Mouse (Mus musculus): Measurements from ENCODE around the gene Plcb4. TPM values are rescaled to one million over a fixed set of nuclear protein-coding genes. Genes with fewer than 3 reads are reported as not detected.

Gene Plcb4
- polyA plus RNA-seq, 1 experiment from 2014 or later: 8.6 TPM

GRCm38 (mm10) chr2:135873146-135873545 lies 214.3 kb downstream of the Plcb4 start:
- H3K4me3 ChIP-seq (replicated peaks; ENCODE audit: low read depth, low read length): no peak overlapping the region
- no peaks in the 10 kb centered on the region for H3K27me3 ChIP-seq (ENCODE audit: insufficient read depth, low read length)
- H3K4me2 ChIP-seq (ENCODE audit: low read length): no peak overlapping the region
- no peaks in the 10 kb centered on the region for H3K4me1 ChIP-seq (replicated peaks; ENCODE audit: insufficient read depth, low read length)
- no peak overlapping the region for H3K9ac ChIP-seq (ENCODE audit: low read depth, low read length)
- H3K27ac ChIP-seq: no peak overlapping the region
- ATAC-seq (replicated peaks; ENCODE audit: low FRiP score, low read depth) (no peak), DNase-seq (ENCODE audit: low spot score) (no peak)
- WGBS: 88% methylated on average over 9 of the region's 9 CpGs
- TF ChIP-seq CTCF (IDR thresholded peaks at IDR 0.05; ENCODE audit: low read depth): no peak
- no peaks in the 10 kb centered on the region for H3K9me3 ChIP-seq (replicated peaks; ENCODE audit: low read length)
- no peaks in the 10 kb centered on the region for H3K36me3 ChIP-seq (ENCODE audit: insufficient read depth, low read length)

GRCm38 (mm10) chr2:135873761-135874160 lies 214.9 kb downstream of the Plcb4 start:
- Histone ChIP-seq H3K27ac (no peak overlapping the region), H3K9me3 (replicated peaks; ENCODE audit: low read length) (no peaks in the 10 kb centered on the region), H3K4me2 (ENCODE audit: low read length) (no peak overlapping the region), H3K27me3 (ENCODE audit: insufficient read depth, low read length) (no peaks in the 10 kb centered on the region), H3K4me1 (replicated peaks; ENCODE audit: insufficient read depth, low read length) (no peaks in the 10 kb centered on the region), H3K36me3 (ENCODE audit: insufficient read depth, low read length) (no peaks in the 10 kb centered on the region), H3K4me3 (replicated peaks; ENCODE audit: low read depth, low read length) (no peak overlapping the region), H3K9ac (ENCODE audit: low read depth, low read length) (no peak overlapping the region)
- ATAC-seq (replicated peaks; ENCODE audit: low FRiP score, low read depth) (no peak), DNase-seq (ENCODE audit: low spot score) (peak; percentile 56)
- 63% methylated on average over 2 of the region's 2 CpGs for WGBS
- no peak for TF ChIP-seq CTCF (IDR thresholded peaks at IDR 0.05; ENCODE audit: low read depth)

GRCm38 (mm10) chr2:135875549-135875948 lies 216.7 kb downstream of the Plcb4 start:
- H3K36me3 ChIP-seq (ENCODE audit: insufficient read depth, low read length): no peaks in the 10 kb centered on the region
- H3K4me2 ChIP-seq (ENCODE audit: low read length): no peak overlapping the region
- WGBS: 84% methylated on average over 6 of the region's 6 CpGs
- H3K9ac ChIP-seq (ENCODE audit: low read depth, low read length): no peak overlapping the region
- ATAC-seq (replicated peaks; ENCODE audit: low FRiP score, low read depth): no peak
- no peaks in the 10 kb centered on the region for H3K27me3 ChIP-seq (ENCODE audit: insufficient read depth, low read length)
- H3K27ac ChIP-seq: no peak overlapping the region
- no peak overlapping the region for H3K4me3 ChIP-seq (replicated peaks; ENCODE audit: low read depth, low read length)
- DNase-seq (ENCODE audit: low spot score): no peak
- no peak for TF ChIP-seq CTCF (IDR thresholded peaks at IDR 0.05; ENCODE audit: low read depth)
- H3K4me1 ChIP-seq (replicated peaks; ENCODE audit: insufficient read depth, low read length): no peaks in the 10 kb centered on the region
- H3K9me3 ChIP-seq (replicated peaks; ENCODE audit: low read length): no peaks in the 10 kb centered on the region

- no peak overlapping the region for H3K4me2 ChIP-seq (ENCODE audit: low read length)
- WGBS: 85% methylated on average over 7 of the region's 7 CpGs
- no peak overlapping the region for H3K9ac ChIP-seq (ENCODE audit: low read depth, low read length)
- no peaks in the 10 kb centered on the region for H3K9me3 ChIP-seq (replicated peaks; ENCODE audit: low read length)
- H3K27me3 ChIP-seq (ENCODE audit: insufficient read depth, low read length): no peaks in the 10 kb centered on the region
- no peaks in the 10 kb centered on the region for H3K36me3 ChIP-seq (ENCODE audit: insufficient read depth, low read length)
- ATAC-seq (replicated peaks; ENCODE audit: low FRiP score, low read depth) (no peak), DNase-seq (ENCODE audit: low spot score) (no peak)
- no peak overlapping the region for H3K4me3 ChIP-seq (replicated peaks; ENCODE audit: low read depth, low read length)
- no peak overlapping the region for H3K27ac ChIP-seq
- no peak for TF ChIP-seq CTCF (IDR thresholded peaks at IDR 0.05; ENCODE audit: low read depth)
- H3K4me1 ChIP-seq (replicated peaks; ENCODE audit: insufficient read depth, low read length): no peaks in the 10 kb centered on the region
Observed at GRCm38 (mm10) chr2:135879356-135879755, 220.5 kb downstream of the Plcb4 start.

GRCm38 (mm10) chr2:135880269-135880760 lies 221.5 kb downstream of the Plcb4 start:
- ATAC-seq (replicated peaks; ENCODE audit: low FRiP score, low read depth) (no peak), DNase-seq (ENCODE audit: low spot score) (peak; percentile 74)
- Histone ChIP-seq H3K4me3 (replicated peaks; ENCODE audit: low read depth, low read length) (no peak overlapping the region), H3K27ac (no peak overlapping the region), H3K4me2 (ENCODE audit: low read length) (no peak overlapping the region), H3K27me3 (ENCODE audit: insufficient read depth, low read length) (no peaks in the 10 kb centered on the region), H3K36me3 (ENCODE audit: insufficient read depth, low read length) (no peaks in the 10 kb centered on the region), H3K9ac (ENCODE audit: low read depth, low read length) (no peak overlapping the region), H3K9me3 (replicated peaks; ENCODE audit: low read length) (no peaks in the 10 kb centered on the region), H3K4me1 (replicated peaks; ENCODE audit: insufficient read depth, low read length) (no peaks in the 10 kb centered on the region)
- 37% methylated on average over 6 of the region's 6 CpGs for WGBS
- TF ChIP-seq CTCF (IDR thresholded peaks at IDR 0.05; ENCODE audit: low read depth): no peak

GRCm38 (mm10) chr2:135883359-135883758 lies 224.5 kb downstream of the Plcb4 start:
- no peak for TF ChIP-seq CTCF (IDR thresholded peaks at IDR 0.05; ENCODE audit: low read depth)
- no peak for ATAC-seq (replicated peaks; ENCODE audit: low FRiP score, low read depth)
- 91% methylated on average over 4 of the region's 4 CpGs for WGBS

GRCm38 (mm10) chr2:135884534-135885180 lies 225.8 kb downstream of the Plcb4 start:
- Histone ChIP-seq H3K27ac (no peak overlapping the region), H3K9ac (ENCODE audit: low read depth, low read length) (no peak overlapping the region), H3K9me3 (replicated peaks; ENCODE audit: low read length) (no peaks in the 10 kb centered on the region), H3K4me3 (replicated peaks; ENCODE audit: low read depth, low read length) (no peak overlapping the region), H3K4me1 (replicated peaks; ENCODE audit: insufficient read depth, low read length) (no peaks in the 10 kb centered on the region), H3K36me3 (ENCODE audit: insufficient read depth, low read length) (no peaks in the 10 kb centered on the region), H3K4me2 (ENCODE audit: low read length) (no peak overlapping the region), H3K27me3 (ENCODE audit: insufficient read depth, low read length) (no peaks in the 10 kb centered on the region)
- ATAC-seq (replicated peaks; ENCODE audit: low FRiP score, low read depth): no peak
- 71% methylated on average over 7 of the region's 7 CpGs for WGBS
- TF ChIP-seq CTCF (IDR thresholded peaks at IDR 0.05; ENCODE audit: low read depth): no peak
- no peak for DNase-seq (ENCODE audit: low spot score)

More at GRCm38 (mm10) chr2:135883359-135883758, 224.5 kb downstream of the Plcb4 start:
- no peak overlapping the region for H3K4me2 ChIP-seq (ENCODE audit: low read length)
- no peak overlapping the region for H3K9ac ChIP-seq (ENCODE audit: low read depth, low read length)
- DNase-seq (ENCODE audit: low spot score): no peak
- no peaks in the 10 kb centered on the region for H3K27me3 ChIP-seq (ENCODE audit: insufficient read depth, low read length)
- H3K27ac ChIP-seq: no peak overlapping the region
- H3K4me1 ChIP-seq (replicated peaks; ENCODE audit: insufficient read depth, low read length): no peaks in the 10 kb centered on the region
- H3K36me3 ChIP-seq (ENCODE audit: insufficient read depth, low read length): no peaks in the 10 kb centered on the region
- no peaks in the 10 kb centered on the region for H3K9me3 ChIP-seq (replicated peaks; ENCODE audit: low read length)
- H3K4me3 ChIP-seq (replicated peaks; ENCODE audit: low read depth, low read length): no peak overlapping the region

All from kidney, postnatal 0 days (tissue).